Mouse (Mus musculus) lung, postnatal 0 days (tissue): ENCODE results near the gene Elk4.

ENCODE experiments used
- CTCF ChIP-seq: IDR thresholded peaks from 2 replicates; pipeline ENCODE4 v1.5.1; 2016; ENCODE audit warnings: antibody characterized with exemption, mild to moderate bottlenecking
- EP300 ChIP-seq: IDR thresholded peaks from 2 replicates; pipeline ENCODE4 v1.6.1; 2016; ENCODE audit warnings: antibody characterized with exemption, mild to moderate bottlenecking, control low read depth

GRCm38 (mm10) chr1:132007828-132008827 is 721 bp downstream of the Elk4 start:
- TF ChIP-seq CTCF, result no peak; the same call in 1 of the 2 replicates
- TF ChIP-seq EP300, result peak; percentile 35; the same call in 1 of the 2 replicates
